Mouse (Mus musculus) brown adipose tissue, adult 24 weeks (tissue): ENCODE measurements around the gene Phactr1. TPM values are rescaled to one million over a fixed set of nuclear protein-coding genes. Genes with fewer than 3 reads are reported as not detected.

Experiments used
- H3K27ac ChIP-seq: fragments of 200-500 bp; replicated peaks from 2 replicates; pipeline ENCODE4 v1.5.1; 2012; ENCODE audit warnings: low read depth, mild to moderate bottlenecking, low read length
- H3K4me1 ChIP-seq: fragments of 200-500 bp; 2 replicates; pipeline ENCODE4 v1.6.1; 2012; ENCODE audit warnings: low read length, mixed read lengths; ENCODE audit not compliant: control insufficient read depth, insufficient read depth, insufficient read length
- H3K4me3 ChIP-seq: fragments of 200-500 bp; 2 replicates; pipeline ENCODE4 v1.5.1; 2012; ENCODE audit warnings: low read depth, mild to moderate bottlenecking, low read length, moderate library complexity; ENCODE audit not compliant: insufficient read depth
- polyA plus RNA-seq: library from polyadenylated mRNA; stranded (reverse); fragments of >200 nt; gene quantifications from 2 replicates; pipeline ENCODE4 v1.2.4, GENCODE M21; 2012; ENCODE audit not compliant: missing spikeins, insufficient read depth, insufficient read length

Gene Phactr1
- polyA plus RNA-seq, 1 experiment, result 2.1 TPM

- no peaks in the 10 kb centered on the region for H3K4me1 ChIP-seq
- H3K4me3 ChIP-seq, result no peak overlapping the region
- H3K27ac ChIP-seq, result no peak overlapping the region
Observed at GRCm38 (mm10) chr13:42724011-42724410, 43.6 kb downstream of the Phactr1 start.

- no peaks in the 10 kb centered on the region for H3K4me1 ChIP-seq
- H3K4me3 ChIP-seq, result no peak overlapping the region
- H3K27ac ChIP-seq, result no peak overlapping the region
Observed at GRCm38 (mm10) chr13:42725709-42726231, 45.3 kb downstream of the Phactr1 start.

- no peak overlapping the region for H3K27ac ChIP-seq
- H3K4me3 ChIP-seq, result no peak overlapping the region
- H3K4me1 ChIP-seq, result no peaks in the 10 kb centered on the region
Observed at GRCm38 (mm10) chr13:42737486-42737885, 57.1 kb downstream of the Phactr1 start.

- no peak overlapping the region for H3K4me3 ChIP-seq
- H3K27ac ChIP-seq, result no peak overlapping the region
- no peaks in the 10 kb centered on the region for H3K4me1 ChIP-seq
Observed at GRCm38 (mm10) chr13:42738152-42738551, 57.7 kb downstream of the Phactr1 start.

GRCm38 (mm10) chr13:42742226-42742625 lies 61.8 kb downstream of the Phactr1 start:
- no peak overlapping the region for H3K27ac ChIP-seq
- no peak overlapping the region for H3K4me3 ChIP-seq
- H3K4me1 ChIP-seq, result no peaks in the 10 kb centered on the region

GRCm38 (mm10) chr13:42744467-42744866 lies 64.0 kb downstream of the Phactr1 start:
- Histone ChIP-seq H3K4me1 (no peaks in the 10 kb centered on the region), H3K27ac (no peak overlapping the region), H3K4me3 (no peak overlapping the region)

GRCm38 (mm10) chr13:42757654-42758400 lies 77.4 kb downstream of the Phactr1 start:
- H3K4me3 ChIP-seq, result no peak overlapping the region
- no peak overlapping the region for H3K27ac ChIP-seq
- no peaks in the 10 kb centered on the region for H3K4me1 ChIP-seq

- Histone ChIP-seq H3K27ac (no peak overlapping the region), H3K4me1 (no peaks in the 10 kb centered on the region), H3K4me3 (no peak overlapping the region)
Observed at GRCm38 (mm10) chr13:42759170-42759569, 78.7 kb downstream of the Phactr1 start.

GRCm38 (mm10) chr13:42760907-42761544 lies 80.6 kb downstream of the Phactr1 start:
- no peaks in the 10 kb centered on the region for H3K4me1 ChIP-seq
- H3K4me3 ChIP-seq, result no peak overlapping the region
- no peak overlapping the region for H3K27ac ChIP-seq

GRCm38 (mm10) chr13:42772314-42772713 lies 91.9 kb downstream of the Phactr1 start:
- no peak overlapping the region for H3K4me3 ChIP-seq

GRCm38 (mm10) chr13:42774040-42774439 lies 93.6 kb downstream of the Phactr1 start:
- Histone ChIP-seq H3K4me1 (no peaks in the 10 kb centered on the region), H3K27ac (no peak overlapping the region), H3K4me3 (no peak overlapping the region)

More at GRCm38 (mm10) chr13:42772314-42772713, 91.9 kb downstream of the Phactr1 start:
- H3K4me1 ChIP-seq, result no peaks in the 10 kb centered on the region
- no peak overlapping the region for H3K27ac ChIP-seq

GRCm38 (mm10) chr13:42782151-42782550 lies 101.7 kb downstream of the Phactr1 start:
- H3K4me3 ChIP-seq, result no peak overlapping the region
- no peaks in the 10 kb centered on the region for H3K4me1 ChIP-seq
- no peak overlapping the region for H3K27ac ChIP-seq

- H3K4me1 ChIP-seq, result no peaks in the 10 kb centered on the region
- H3K4me3 ChIP-seq, result no peak overlapping the region
- no peak overlapping the region for H3K27ac ChIP-seq
Observed at GRCm38 (mm10) chr13:42789221-42789620, 108.8 kb downstream of the Phactr1 start.

GRCm38 (mm10) chr13:42792279-42792678 lies 111.9 kb downstream of the Phactr1 start:
- Histone ChIP-seq H3K4me3 (no peak overlapping the region), H3K27ac (no peak overlapping the region), H3K4me1 (no peaks in the 10 kb centered on the region)

- no peaks in the 10 kb centered on the region for H3K4me1 ChIP-seq
- no peak overlapping the region for H3K27ac ChIP-seq
- no peak overlapping the region for H3K4me3 ChIP-seq
Observed at GRCm38 (mm10) chr13:42800523-42800922, 120.1 kb downstream of the Phactr1 start.

- H3K4me1 ChIP-seq, result no peaks in the 10 kb centered on the region
- no peak overlapping the region for H3K27ac ChIP-seq
Observed at GRCm38 (mm10) chr13:42804314-42804713, 123.9 kb downstream of the Phactr1 start.

More at GRCm38 (mm10) chr13:42804314-42804713, 123.9 kb downstream of the Phactr1 start:
- H3K4me3 ChIP-seq, result no peak overlapping the region
